Mouse (Mus musculus) heart, postnatal 25 days (tissue): Measurements from ENCODE around the gene Mmp27. TPM values are rescaled to one million over a fixed set of nuclear protein-coding genes. Genes with fewer than 3 reads are reported as not detected.

Experiments used
- DNase-seq: peaks from one replicate; pipeline ENCODE4 v3.0.0; 2022; ENCODE audit warnings: low spot score
- intact Hi-C: fragments of 180-260 bp; cut with DNase I; formaldehyde crosslinking; loops from one replicate; pipeline ENCODE4 v1.15.1; 2025
- total RNA-seq, 2 experiments: library from RNA; stranded (reverse); gene quantifications; 2 replicates each; pipeline ENCODE4 v1.2.3; 2021

Mmp27 gene
- total RNA-seq, 2 experiments from 2014 or later: not detected

DNA sequence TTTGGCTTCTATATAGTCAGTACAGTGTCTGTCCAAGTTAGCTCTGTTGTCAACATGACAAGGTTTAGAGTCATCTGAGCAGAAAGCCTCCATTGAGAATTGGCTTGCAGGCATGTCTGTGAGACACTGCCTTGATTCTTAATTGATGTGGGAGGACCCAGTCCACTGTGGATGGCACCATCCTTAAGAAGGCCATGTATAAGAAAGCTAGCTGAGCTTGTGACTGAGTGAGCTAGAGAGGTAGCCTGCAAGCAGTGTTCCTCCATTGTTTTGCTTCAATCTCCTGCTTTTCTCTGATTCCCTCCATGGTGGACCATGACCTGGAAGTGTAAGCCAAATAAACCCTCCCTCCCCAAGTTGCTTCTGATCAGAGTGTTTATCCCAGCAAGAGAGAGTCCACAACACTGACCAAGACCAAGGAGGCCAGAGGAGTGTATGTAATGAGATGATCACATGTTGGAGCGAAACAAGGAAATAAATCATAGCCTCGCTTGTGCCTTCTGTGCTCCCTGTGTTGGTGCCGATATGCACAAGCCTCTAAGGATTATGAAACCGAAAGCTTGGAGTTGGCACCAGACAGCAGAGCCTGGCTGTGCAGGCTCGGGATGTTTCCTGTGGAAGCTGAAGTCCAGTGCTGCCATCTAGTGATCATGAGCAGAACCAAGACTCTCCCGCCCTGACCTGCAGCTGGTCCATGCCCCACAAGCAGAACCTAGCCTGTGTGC, 23.8 kb downstream of the Mmp27 start:
- peak; percentile 73 for DNase-seq
- intact Hi-C loops: loop anchor here (1.0 to 5.0 kb wide), 3 partner anchors 41 to 543 kb away; no protein-coding TSS in a partner anchor

GRCm38 (mm10) chr9:7602982-7603742, 32.0 kb downstream of the Mmp27 start:
- intact Hi-C loops: loop anchor here (2.0 to 10.0 kb wide), 5 partner anchors 109 to 1772 kb away; no protein-coding TSS in a partner anchor
- DNase-seq: no peak

DNA sequence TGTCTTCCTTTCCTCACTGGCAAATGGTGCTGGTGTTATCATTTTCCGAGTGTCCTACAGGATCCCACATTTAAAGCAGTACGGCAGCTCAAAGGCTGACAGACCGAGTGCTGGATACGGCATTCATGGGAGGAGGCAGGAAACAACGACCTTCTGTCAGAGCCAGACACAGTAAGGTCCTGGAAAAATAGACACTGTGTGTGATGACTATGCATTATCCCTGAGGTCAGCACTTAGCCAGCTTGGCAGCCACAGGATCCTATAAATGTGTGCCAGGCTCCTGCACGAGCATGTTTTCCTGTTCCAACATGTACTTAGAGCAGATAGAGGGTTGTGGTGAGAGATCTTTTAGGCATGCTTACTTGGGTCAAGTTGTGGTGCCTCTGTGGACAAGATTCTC, 32.8 kb downstream of the Mmp27 start:
- DNase-seq: no peak
- intact Hi-C loops: loop anchor here (5.0 to 10.0 kb wide), 3 partner anchors 108 to 1771 kb away; no protein-coding TSS in a partner anchor

- intact Hi-C loops: loop anchor here (10.0 kb wide), 1 partner anchor 1769 kb away; no protein-coding TSS in a partner anchor
- no peak for DNase-seq
These were observed 34.4 kb downstream of the Mmp27 start for GRCm38 (mm10) chr9:7605638-7606037.

- DNase-seq: no peak
- intact Hi-C loops: no loop called here
These were observed 51.4 kb downstream of the Mmp27 start for GRCm38 (mm10) chr9:7622582-7622981.

- intact Hi-C loops: no loop called here
- no peak for DNase-seq
These were observed 56.7 kb downstream of the Mmp27 start, which contains the start of gene Mmp20 for GRCm38 (mm10) chr9:7627931-7628330. TSS of gene Mmp20 (plus strand) at chr9:7628231.

Other genes with a start within 250 kb of the Mmp27 start
- under 1 TPM; 0.62 to 0.70 TPM for gene Mmp12, start 227.0 kb upstream of the Mmp27 start, total RNA-seq
- not detected for gene Mmp1b, start 183.3 kb upstream of the Mmp27 start, total RNA-seq
- under 1 TPM; 0.31 to 0.64 TPM for gene Mmp3, start 125.6 kb upstream of the Mmp27 start, total RNA-seq
- gene Mmp10, start 69.0 kb upstream of the Mmp27 start, total RNA-seq: not detected
- not detected for gene Mmp8, start 12.9 kb upstream of the Mmp27 start, total RNA-seq
- gene Mmp20, start 56.8 kb downstream of the Mmp27 start, total RNA-seq: not detected
- not detected for gene Mmp7, start 120.7 kb downstream of the Mmp27 start, total RNA-seq
- gene Tmem123, start 192.6 kb downstream of the Mmp27 start, total RNA-seq: 10 to 100 TPM; 39.4 to 43.7 TPM